Mouse (Mus musculus): ENCODE data around the gene Cpa5.

Cpa5 gene

GRCm38 (mm10) chr6:30679567-30679966 lies 68.8 kb downstream of the Cpa5 start:
- no peak for DNase-seq (ENCODE audit: extremely low spot score, low spot score)

GRCm38 (mm10) chr6:30680442-30680841 lies 69.6 kb downstream of the Cpa5 start:
- DNase-seq (ENCODE audit: extremely low spot score, low spot score), result no peak

All from neural tube, embryonic 10.5 days (tissue).